Mouse (Mus musculus) limb, embryonic 15.5 days (tissue): ENCODE measurements at regions not wholly inside any gene's neighbourhood (a gene's known extent, or its start where the extent isn't known, plus 50 kb on each side); places are given as distances from the start of the nearest gene placed in this dataset.

Experiments used
- ATAC-seq: fragments of 200-750 bp; cut with Nextera tagmentation; 2 replicates; pipeline ENCODE4 v1.8.0; 2017; ENCODE audit warnings: low read depth, moderate TSS enrichment; ENCODE audit not compliant: insufficient number of reproducible peaks, low FRiP score, low TSS enrichment
- H3K27ac ChIP-seq: fragments of 300-500 bp; sonication (generic); 2 replicates; pipeline ENCODE4 v1.5.1; 2015; ENCODE audit warnings: moderate library complexity, mild to moderate bottlenecking, inconsistent platforms
- H3K27me3 ChIP-seq: fragments of 300-500 bp; sonication (generic); 2 replicates; pipeline ENCODE4 v1.6.1; 2015; ENCODE audit warnings: inconsistent platforms
- H3K36me3 ChIP-seq: fragments of 300-500 bp; sonication (generic); 2 replicates; pipeline ENCODE4 v1.6.1; 2015; ENCODE audit warnings: inconsistent platforms
- H3K4me1 ChIP-seq: fragments of 300-500 bp; sonication (generic); 2 replicates; pipeline ENCODE4 v1.6.1; 2015; ENCODE audit warnings: inconsistent platforms
- H3K4me2 ChIP-seq: fragments of 300-500 bp; sonication (generic); 2 replicates; pipeline ENCODE4 v1.6.1; 2015; ENCODE audit warnings: mild to moderate bottlenecking, inconsistent platforms
- H3K4me3 ChIP-seq: fragments of 300-500 bp; sonication (generic); 2 replicates; pipeline ENCODE4 v1.5.1; 2015; ENCODE audit warnings: mild to moderate bottlenecking, inconsistent platforms
- H3K9ac ChIP-seq: fragments of 300-500 bp; sonication (generic); 2 replicates; pipeline ENCODE4 v1.6.1; 2015; ENCODE audit warnings: inconsistent platforms
- H3K9me3 ChIP-seq: fragments of 300-500 bp; sonication (generic); 2 replicates; pipeline ENCODE4 v1.6.1; 2016; ENCODE audit warnings: inconsistent platforms
- WGBS: fragments of 180-500 bp; shearing (Covaris S2); methylation state at CpG from one replicate; pipeline ENCODE4 v1.1.7; 2015; 5-methylcytosine and 5-hydroxymethylcytosine counted together

DNA sequence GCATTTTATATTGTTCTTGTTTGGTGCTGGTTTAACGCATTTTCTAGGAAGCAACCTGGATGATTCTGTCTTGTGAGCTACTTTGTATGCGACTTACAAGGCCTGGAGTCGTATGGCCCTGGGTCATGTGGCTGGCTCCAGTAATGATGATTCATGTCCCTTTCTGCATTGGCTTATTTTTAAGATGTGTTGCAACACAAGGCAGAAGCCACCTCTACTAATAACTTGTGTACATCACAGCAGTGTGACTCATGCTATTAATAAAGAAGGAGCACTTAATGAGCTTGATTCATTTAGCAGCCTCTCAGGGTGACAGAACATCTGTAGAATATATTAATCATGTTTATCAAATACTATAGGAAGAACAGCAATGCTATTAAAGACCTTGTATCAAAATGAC is 84.0 kb downstream of the Slc5a7 start:
- WGBS: 67% methylated on average over 3 of the region's 3 CpGs
- H3K9ac ChIP-seq: no peak overlapping the region
- no peaks in the 10 kb centered on the region for H3K4me1 ChIP-seq
- ATAC-seq: no peak
- H3K27me3 ChIP-seq: no peaks in the 10 kb centered on the region
- H3K4me3 ChIP-seq: no peak overlapping the region
- H3K9me3 ChIP-seq: no peaks in the 10 kb centered on the region
- H3K27ac ChIP-seq: no peak overlapping the region
- H3K4me2 ChIP-seq: no peak overlapping the region
- H3K36me3 ChIP-seq: no peaks in the 10 kb centered on the region

DNA sequence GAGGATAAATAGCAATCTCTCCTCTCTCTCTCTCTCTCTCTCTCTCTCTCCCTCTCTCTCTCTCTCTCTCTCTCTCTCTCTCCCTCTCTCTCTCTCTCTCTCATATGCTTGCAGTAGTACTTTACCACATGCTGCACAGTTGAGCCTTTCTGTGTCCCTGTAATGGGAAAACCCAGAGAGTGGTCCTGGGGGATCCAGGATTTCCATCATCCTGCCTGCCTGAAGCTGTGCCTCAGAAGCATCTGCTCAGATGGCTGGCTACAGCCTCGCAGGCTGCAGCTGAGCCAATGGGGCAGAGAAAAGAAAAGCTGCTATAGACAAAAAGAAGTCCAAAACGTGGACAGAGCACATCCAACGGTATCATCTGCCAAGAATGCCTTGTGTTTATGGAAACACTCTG is 97.1 kb downstream of the Slc5a7 start:
- H3K9ac ChIP-seq: no peak overlapping the region
- ATAC-seq: no peak
- H3K36me3 ChIP-seq: no peaks in the 10 kb centered on the region
- WGBS: 60% methylated on average over 3 of the region's 3 CpGs
- H3K27me3 ChIP-seq: no peaks in the 10 kb centered on the region
- no peak overlapping the region for H3K4me2 ChIP-seq
- no peak overlapping the region for H3K4me3 ChIP-seq
- H3K4me1 ChIP-seq: no peaks in the 10 kb centered on the region
- no peak overlapping the region for H3K27ac ChIP-seq
- H3K9me3 ChIP-seq: no peaks in the 10 kb centered on the region

DNA sequence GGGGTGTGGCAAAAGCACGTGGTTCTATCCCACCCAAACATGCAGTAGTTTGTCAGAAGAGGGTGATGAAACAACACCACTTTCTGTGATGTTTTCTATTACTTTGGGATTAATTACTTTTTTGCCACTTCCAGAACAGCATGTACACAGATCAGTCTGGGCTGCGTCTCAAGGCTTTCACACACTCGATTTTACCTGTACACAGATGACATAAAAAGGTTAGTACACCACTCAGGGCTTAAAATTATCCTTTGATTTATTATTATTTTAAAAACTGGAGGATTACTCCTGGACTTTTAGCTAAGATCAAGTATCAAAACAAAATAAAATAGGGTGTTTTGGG is 106.6 kb downstream of the Slc5a7 start:
- no peaks in the 10 kb centered on the region for H3K9me3 ChIP-seq
- no peaks in the 10 kb centered on the region for H3K36me3 ChIP-seq
- H3K4me3 ChIP-seq: no peak overlapping the region
- no peaks in the 10 kb centered on the region for H3K27me3 ChIP-seq
- no peak overlapping the region for H3K27ac ChIP-seq
- no peak overlapping the region for H3K9ac ChIP-seq
- ATAC-seq: no peak
- WGBS: 56% methylated on average over 3 of the region's 3 CpGs
- H3K4me2 ChIP-seq: no peak overlapping the region
- 0 out of 2 replicates have a peak, but pooled peaks cover 3% of the 10 kb centered on the region for H3K4me1 ChIP-seq

DNA sequence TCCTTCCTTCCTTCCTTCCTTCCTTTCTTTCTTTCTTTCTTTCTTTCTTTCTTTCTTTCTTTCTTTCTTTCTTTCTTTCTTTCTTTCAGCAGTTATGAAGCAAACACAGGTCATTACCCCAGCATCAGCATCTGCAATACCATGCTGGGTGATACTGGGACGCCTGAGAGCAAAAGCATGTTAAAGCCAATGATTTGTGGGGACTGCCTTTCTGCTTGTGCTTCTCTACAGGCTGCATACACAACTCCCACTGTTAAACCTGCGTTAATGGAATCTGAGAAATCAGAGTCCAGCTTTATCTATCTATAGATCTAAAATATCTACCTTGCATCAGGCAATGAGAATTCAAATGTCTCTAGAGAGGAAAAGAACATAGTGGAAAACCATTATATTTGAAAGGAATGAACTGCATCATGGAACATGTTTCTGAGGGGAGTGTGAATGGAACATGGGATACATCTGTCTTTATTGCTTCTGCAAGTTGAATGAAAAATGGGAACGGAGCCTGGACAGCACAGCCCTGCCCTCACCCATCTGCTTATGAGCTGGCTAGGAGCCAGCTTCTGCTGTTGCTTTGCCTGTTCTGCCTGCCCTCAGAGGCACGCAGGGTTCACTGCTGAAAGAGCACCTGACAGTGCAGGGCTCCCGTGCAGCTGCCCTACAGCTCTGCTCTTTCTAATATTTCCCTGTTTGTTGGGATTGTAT is 107.2 kb downstream of the Slc5a7 start:
- no peaks in the 10 kb centered on the region for H3K27me3 ChIP-seq
- H3K9ac ChIP-seq: no peak overlapping the region
- ATAC-seq: peak; percentile 48; the same call in 1 of the 2 replicates
- WGBS: 31% methylated on average over 5 of the region's 5 CpGs
- no peak overlapping the region for H3K4me3 ChIP-seq
- H3K36me3 ChIP-seq: no peaks in the 10 kb centered on the region
- no peak overlapping the region for H3K4me2 ChIP-seq
- H3K4me1 ChIP-seq: 0 out of 2 replicates have a peak, but pooled peaks cover 3% of the 10 kb centered on the region
- no peak overlapping the region for H3K27ac ChIP-seq
- H3K9me3 ChIP-seq: no peaks in the 10 kb centered on the region

DNA sequence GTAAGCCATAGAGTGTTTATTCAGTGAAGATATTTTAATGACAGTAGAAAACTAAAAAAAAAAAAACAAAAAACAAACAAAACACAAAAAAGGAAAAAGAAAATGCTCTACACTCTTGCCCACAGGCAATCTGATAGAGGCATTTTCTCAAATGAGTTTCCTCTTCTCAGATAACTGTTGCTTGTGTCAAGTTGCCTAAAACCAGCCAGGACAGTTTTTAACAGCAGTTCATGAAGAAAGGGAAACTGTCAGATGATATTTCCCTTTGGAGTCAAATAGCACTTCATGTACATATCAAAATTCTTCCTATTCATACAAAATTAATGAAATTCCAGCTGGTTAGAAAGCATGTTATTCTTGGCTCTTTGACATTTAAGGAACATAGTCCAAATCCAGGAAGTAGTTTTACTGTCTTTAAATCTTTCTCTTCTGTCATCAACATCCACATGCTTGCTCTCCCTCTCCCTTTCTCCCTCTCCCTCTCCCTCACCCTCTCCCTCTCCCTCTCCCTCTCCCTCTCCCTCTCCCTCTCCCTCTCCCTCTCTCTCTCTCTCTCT is 109.8 kb downstream of the Slc5a7 start:
- ATAC-seq: no peak
- Histone ChIP-seq H3K27ac (no peak overlapping the region), H3K36me3 (no peaks in the 10 kb centered on the region), H3K9ac (no peak overlapping the region), H3K4me2 (no peak overlapping the region), H3K4me1 (0 out of 2 replicates have a peak, but pooled peaks cover 3% of the 10 kb centered on the region), H3K27me3 (no peaks in the 10 kb centered on the region), H3K4me3 (no peak overlapping the region), H3K9me3 (no peaks in the 10 kb centered on the region)

DNA sequence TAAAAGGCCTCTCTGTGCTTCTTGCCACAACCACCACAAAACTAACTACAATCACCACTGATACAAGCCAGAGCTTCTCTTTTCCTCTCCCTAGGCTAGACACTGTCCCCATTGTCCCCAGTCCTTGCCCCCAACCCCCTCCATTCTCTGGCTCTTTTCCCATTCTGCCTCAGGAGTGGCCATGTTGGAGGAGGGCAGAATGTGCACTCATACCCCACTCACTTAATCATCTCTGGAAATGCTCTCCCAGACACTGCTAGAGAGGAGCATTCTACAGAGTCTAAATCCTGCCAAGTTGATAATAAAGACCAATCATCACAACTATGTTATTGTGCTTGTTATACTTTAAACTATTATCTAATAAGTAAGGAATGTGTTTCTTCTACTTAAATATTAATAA is 116.8 kb downstream of the Slc5a7 start:
- H3K4me2 ChIP-seq: no peak overlapping the region
- no peak overlapping the region for H3K4me3 ChIP-seq
- no peak for ATAC-seq
- H3K27ac ChIP-seq: no peak overlapping the region
- H3K4me1 ChIP-seq: no peaks in the 10 kb centered on the region
- no peaks in the 10 kb centered on the region for H3K36me3 ChIP-seq
- H3K27me3 ChIP-seq: no peaks in the 10 kb centered on the region
- H3K9me3 ChIP-seq: no peaks in the 10 kb centered on the region
- H3K9ac ChIP-seq: no peak overlapping the region

DNA sequence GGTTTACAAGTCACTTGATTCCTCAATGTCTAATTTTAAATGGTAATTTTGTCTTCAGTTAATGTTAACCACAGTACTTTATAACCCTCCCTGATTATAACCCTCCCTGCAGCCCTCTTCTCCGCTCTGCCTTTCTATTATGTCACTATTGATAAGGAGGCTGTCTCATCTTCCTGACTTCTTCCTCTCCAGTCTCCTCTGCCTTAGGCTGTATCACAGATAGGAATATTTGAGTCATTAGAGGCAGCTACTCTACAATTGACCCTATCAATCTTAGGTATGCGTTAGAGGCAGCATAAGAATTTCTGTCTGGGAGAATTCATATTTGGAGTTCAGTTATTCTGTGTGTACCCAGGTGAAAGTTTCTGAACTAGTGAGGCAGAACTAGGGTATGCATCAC is 118.3 kb downstream of the Slc5a7 start:
- no peak overlapping the region for H3K4me3 ChIP-seq
- no peak overlapping the region for H3K27ac ChIP-seq
- H3K36me3 ChIP-seq: no peaks in the 10 kb centered on the region
- WGBS: 75% methylated on average over 2 of the region's 2 CpGs
- no peaks in the 10 kb centered on the region for H3K4me1 ChIP-seq
- no peaks in the 10 kb centered on the region for H3K9me3 ChIP-seq
- no peak for ATAC-seq
- no peak overlapping the region for H3K9ac ChIP-seq
- H3K4me2 ChIP-seq: no peak overlapping the region
- no peaks in the 10 kb centered on the region for H3K27me3 ChIP-seq

DNA sequence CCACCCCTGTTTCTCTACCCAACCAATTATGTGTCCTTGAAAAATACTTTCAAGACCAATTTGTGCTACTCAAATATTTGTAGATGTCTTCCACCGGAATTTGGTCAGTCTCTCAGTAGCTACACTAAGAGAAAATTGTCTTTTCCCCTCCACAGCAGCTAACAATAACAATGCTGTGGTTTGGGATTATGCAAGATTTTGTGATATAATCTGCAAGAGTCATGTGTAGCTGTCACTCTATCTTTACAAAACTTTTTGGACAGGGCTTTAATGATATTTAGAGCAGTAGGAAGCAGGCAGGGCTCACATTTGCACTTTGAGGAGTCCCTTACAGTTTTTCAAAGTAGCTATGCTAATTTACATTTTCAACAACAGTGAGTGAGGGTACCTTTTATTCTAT is 128.1 kb downstream of the Slc5a7 start:
- WGBS: 72% methylated on average over 1 of the region's 1 CpGs
- no peak for ATAC-seq
- H3K4me3 ChIP-seq: no peak overlapping the region
- no peaks in the 10 kb centered on the region for H3K9me3 ChIP-seq
- H3K4me2 ChIP-seq: no peak overlapping the region
- H3K27me3 ChIP-seq: no peaks in the 10 kb centered on the region
- H3K9ac ChIP-seq: no peak overlapping the region
- no peak overlapping the region for H3K27ac ChIP-seq
- no peaks in the 10 kb centered on the region for H3K4me1 ChIP-seq
- H3K36me3 ChIP-seq: no peaks in the 10 kb centered on the region

DNA sequence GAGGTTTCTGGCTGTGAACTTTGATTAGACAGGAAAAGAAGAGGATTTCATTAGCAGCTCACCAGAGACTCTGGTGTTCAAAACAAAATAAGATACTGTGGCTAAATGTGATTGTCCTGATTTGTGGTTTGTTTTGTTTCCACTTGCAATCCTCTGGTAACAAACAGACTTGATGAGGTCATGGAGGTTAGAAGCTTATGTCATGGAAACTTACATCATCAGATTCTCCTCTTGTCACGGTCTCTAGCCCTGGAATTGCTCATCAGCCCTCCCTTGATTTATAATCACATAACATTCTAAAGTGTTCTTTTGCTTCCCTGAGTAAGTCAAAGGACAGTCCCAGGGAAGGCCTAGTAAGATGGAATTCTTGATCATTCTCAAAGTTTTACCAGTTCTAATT is 130.8 kb downstream of the Slc5a7 start:
- Histone ChIP-seq H3K27me3 (no peaks in the 10 kb centered on the region), H3K9ac (no peak overlapping the region), H3K27ac (no peak overlapping the region), H3K9me3 (no peaks in the 10 kb centered on the region), H3K4me2 (no peak overlapping the region), H3K4me1 (no peaks in the 10 kb centered on the region), H3K36me3 (no peaks in the 10 kb centered on the region), H3K4me3 (no peak overlapping the region)
- no peak for ATAC-seq
- 28% methylated on average over 1 of the region's 1 CpGs for WGBS

DNA sequence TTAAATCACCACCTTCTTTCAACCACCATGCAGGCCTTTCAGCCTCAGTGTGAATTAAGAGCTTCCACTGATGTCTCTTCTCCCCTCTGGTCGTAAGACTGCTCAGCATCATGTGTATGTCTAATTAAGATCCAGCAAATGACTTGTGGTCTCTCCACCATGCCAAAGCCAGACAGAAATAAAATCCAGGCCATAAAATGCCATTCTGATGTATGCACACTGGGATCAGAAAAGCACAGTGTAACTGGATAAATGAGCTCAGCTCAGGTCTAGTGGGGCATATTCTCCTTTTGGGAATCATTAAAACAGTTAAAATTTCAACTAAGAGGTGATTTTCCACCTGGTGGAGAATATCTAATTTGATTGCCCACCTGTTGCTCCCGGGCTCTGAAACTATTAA is 136.5 kb downstream of the Slc5a7 start:
- no peak overlapping the region for H3K9ac ChIP-seq
- H3K4me3 ChIP-seq: no peak overlapping the region
- no peak overlapping the region for H3K4me2 ChIP-seq
- no peak overlapping the region for H3K27ac ChIP-seq
- no peaks in the 10 kb centered on the region for H3K36me3 ChIP-seq
- H3K27me3 ChIP-seq: no peaks in the 10 kb centered on the region
- ATAC-seq: no peak
- H3K9me3 ChIP-seq: no peaks in the 10 kb centered on the region
- 30% methylated on average over 2 of the region's 2 CpGs for WGBS
- H3K4me1 ChIP-seq: no peaks in the 10 kb centered on the region

DNA sequence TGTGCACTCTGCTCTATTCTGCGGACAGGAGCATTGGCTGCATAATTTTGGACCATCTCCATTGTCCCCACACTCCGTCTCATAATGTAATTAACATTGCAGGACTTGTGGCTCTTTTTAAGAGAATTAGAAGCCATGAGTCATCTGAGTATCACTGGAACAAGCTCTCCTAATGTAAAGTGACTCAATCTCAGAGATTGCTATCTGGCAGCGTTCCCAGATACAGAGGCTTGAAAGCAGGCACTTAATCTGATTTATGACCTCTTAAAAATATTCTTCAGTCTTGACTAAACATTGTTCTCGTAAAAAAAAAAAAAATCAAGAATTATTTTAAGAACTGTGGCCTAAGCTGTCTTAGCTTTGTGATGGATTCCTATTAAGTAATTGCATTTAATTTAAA is 140.1 kb downstream of the Slc5a7 start:
- H3K9me3 ChIP-seq: no peaks in the 10 kb centered on the region
- H3K36me3 ChIP-seq: no peaks in the 10 kb centered on the region
- H3K4me1 ChIP-seq: no peaks in the 10 kb centered on the region
- no peak overlapping the region for H3K27ac ChIP-seq
- no peak overlapping the region for H3K4me2 ChIP-seq
- H3K27me3 ChIP-seq: no peaks in the 10 kb centered on the region
- ATAC-seq: no peak
- no peak overlapping the region for H3K4me3 ChIP-seq
- H3K9ac ChIP-seq: no peak overlapping the region
- 34% methylated on average over 4 of the region's 4 CpGs for WGBS

DNA sequence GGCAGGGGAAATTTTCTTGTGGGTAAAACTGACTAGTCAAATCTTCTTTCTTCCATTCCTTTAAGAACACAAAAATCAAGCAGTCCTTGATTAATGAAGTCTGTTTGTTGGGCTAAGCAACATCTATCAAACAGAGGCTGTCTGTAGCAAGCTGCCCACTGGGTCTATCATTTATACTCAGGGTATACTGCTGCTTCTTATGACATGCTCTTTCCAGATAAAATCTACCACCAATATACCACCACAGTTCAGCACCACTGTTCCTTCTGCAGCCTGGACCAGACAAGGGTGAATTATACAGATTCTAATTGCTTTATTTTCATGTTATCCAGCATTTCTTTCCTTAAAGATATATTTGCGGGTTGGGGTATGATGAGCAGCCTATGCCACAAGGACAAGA is 140.5 kb downstream of the Slc5a7 start:
- Histone ChIP-seq H3K27ac (no peak overlapping the region), H3K9me3 (no peaks in the 10 kb centered on the region), H3K27me3 (no peaks in the 10 kb centered on the region), H3K4me3 (no peak overlapping the region), H3K9ac (no peak overlapping the region), H3K36me3 (no peaks in the 10 kb centered on the region), H3K4me1 (no peaks in the 10 kb centered on the region), H3K4me2 (no peak overlapping the region)
- ATAC-seq: no peak
- WGBS: 92% methylated on average over 1 of the region's 1 CpGs

DNA sequence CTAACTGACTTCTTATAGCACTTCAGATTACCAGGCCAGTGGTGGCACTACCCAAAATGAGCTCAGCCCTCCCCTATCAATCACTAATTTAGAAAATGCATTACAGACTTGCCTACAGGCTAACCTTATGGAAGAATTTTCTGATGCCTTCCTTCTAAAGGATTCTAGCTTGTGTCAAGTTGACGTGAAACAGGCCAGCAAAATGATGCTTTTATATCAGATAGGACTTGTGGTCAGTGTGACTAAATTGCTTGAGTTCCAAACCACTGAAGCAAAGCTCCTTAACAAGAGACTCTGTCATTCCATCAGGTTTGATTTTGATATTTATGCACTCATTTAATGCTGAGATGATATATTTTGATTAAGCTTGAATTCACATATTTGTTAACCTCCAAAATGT is 143.0 kb downstream of the Slc5a7 start:
- 82% methylated on average over 1 of the region's 1 CpGs for WGBS

More for the DNA sequence above, 143.0 kb downstream of the Slc5a7 start:
- H3K9ac ChIP-seq: no peak overlapping the region
- H3K4me3 ChIP-seq: no peak overlapping the region
- no peaks in the 10 kb centered on the region for H3K4me1 ChIP-seq
- H3K27ac ChIP-seq: no peak overlapping the region
- no peaks in the 10 kb centered on the region for H3K36me3 ChIP-seq
- H3K9me3 ChIP-seq: no peaks in the 10 kb centered on the region
- no peaks in the 10 kb centered on the region for H3K27me3 ChIP-seq
- ATAC-seq: no peak
- no peak overlapping the region for H3K4me2 ChIP-seq
